Mouse (Mus musculus) lung, postnatal 0 days (tissue): ENCODE measurements at regions not wholly inside any gene's neighbourhood (a gene's known extent, or its start where the extent isn't known, plus 50 kb on each side); places are given as distances from the start of the nearest gene placed in this dataset.
A peak's percentile ranks its signal among the peaks of the same experiment; 100 is the strongest.

ENCODE experiments used
- ATAC-seq: fragments of 200-750 bp; cut with Nextera tagmentation; 2 replicates; pipeline ENCODE4 v1.8.0; 2017; ENCODE audit warnings: moderate library complexity
- DNase-seq: peaks from one replicate; pipeline ENCODE4 v3.0.0-alpha.2; 2016; ENCODE audit warnings: low spot score
- H3K27ac ChIP-seq: fragments of 300-500 bp; sonication (generic); 2 replicates; pipeline ENCODE4 v1.5.1; 2014; ENCODE audit warnings: antibody characterized with exemption, mild to moderate bottlenecking, low read length, mixed read lengths
- H3K27me3 ChIP-seq: fragments of 300-500 bp; sonication (generic); replicated peaks from 2 replicates; pipeline ENCODE4 v1.6.1; 2014; ENCODE audit warnings: low read length, mixed read lengths; ENCODE audit not compliant: insufficient read depth
- H3K36me3 ChIP-seq: fragments of 300-500 bp; sonication (generic); 2 replicates; pipeline ENCODE4 v1.6.1; 2014; ENCODE audit warnings: low read length, mixed read lengths; ENCODE audit not compliant: insufficient read depth
- H3K4me1 ChIP-seq: fragments of 300-500 bp; sonication (generic); 2 replicates; pipeline ENCODE4 v1.6.1; 2014; ENCODE audit warnings: antibody characterized with exemption, low read depth, low read length, mixed read lengths; ENCODE audit not compliant: insufficient read depth
- H3K4me2 ChIP-seq: fragments of 300-500 bp; sonication (generic); replicated peaks from 2 replicates; pipeline ENCODE4 v1.6.1; 2014; ENCODE audit warnings: low read depth, mild to moderate bottlenecking, low read length, moderate library complexity, mixed read lengths
- H3K4me3 ChIP-seq: fragments of 300-500 bp; sonication (generic); 2 replicates; pipeline ENCODE4 v1.5.1; 2014; ENCODE audit warnings: low read depth, low read length
- H3K9ac ChIP-seq: fragments of 300-500 bp; sonication (generic); replicated peaks from 2 replicates; pipeline ENCODE4 v1.6.1; 2014; ENCODE audit warnings: low read depth, mild to moderate bottlenecking
- H3K9me3 ChIP-seq: fragments of 300-500 bp; sonication (generic); 2 replicates; pipeline ENCODE4 v1.6.1; 2016; ENCODE audit warnings: low read length, mixed read lengths
- CTCF ChIP-seq: IDR thresholded peaks from 2 replicates; pipeline ENCODE4 v1.5.1; 2016; ENCODE audit warnings: antibody characterized with exemption, mild to moderate bottlenecking
- EP300 ChIP-seq: IDR thresholded peaks from 2 replicates; pipeline ENCODE4 v1.6.1; 2016; ENCODE audit warnings: antibody characterized with exemption, mild to moderate bottlenecking, control low read depth
- WGBS: fragments of 180-500 bp; shearing (Covaris S2); extraction: QIAGEN DNeasy Blood & Tissue Kit; methylation state at CpG from one replicate; pipeline ENCODE4 v1.1.7; 2014; 5-methylcytosine and 5-hydroxymethylcytosine counted together

- Histone ChIP-seq H3K36me3 (no peaks in the 10 kb centered on the region), H3K4me1 (no peaks in the 10 kb centered on the region), H3K9me3 (no peaks in the 10 kb centered on the region), H3K27ac (0 out of 2 replicates have a peak overlapping the region, but pooled peaks have one; percentile 20), H3K4me3 (no peak overlapping the region), H3K27me3 (no peaks in the 10 kb centered on the region), H3K4me2 (no peak overlapping the region), H3K9ac (no peak overlapping the region)
- DNase-seq (peak; percentile 83), ATAC-seq (peak; percentile 89)
- 45% methylated on average over 2 of the region's 2 CpGs for WGBS
- no peak for TF ChIP-seq EP300
- no peak for TF ChIP-seq CTCF
These were observed 78.3 kb upstream of the Astn2 start for GRCm38 (mm10) chr4:66482495-66483291.

GRCm38 (mm10) chr4:66478601-66479217 is 74.3 kb upstream of the Astn2 start:
- DNase-seq (no peak), ATAC-seq (no peak)
- Histone ChIP-seq H3K4me3 (no peak overlapping the region), H3K27ac (no peak overlapping the region), H3K36me3 (no peaks in the 10 kb centered on the region), H3K9me3 (no peaks in the 10 kb centered on the region), H3K27me3 (no peaks in the 10 kb centered on the region), H3K9ac (no peak overlapping the region), H3K4me2 (no peak overlapping the region), H3K4me1 (no peaks in the 10 kb centered on the region)
- TF ChIP-seq CTCF (no peak), EP300 (no peak)
- WGBS = 71% methylated on average over 8 of the region's 8 CpGs
